Mouse (Mus musculus) liver, adult 2 months (tissue): ENCODE measurements at regions not wholly inside any gene's neighbourhood (a gene's known extent, or its start where the extent isn't known, plus 50 kb on each side); places are given as distances from the start of the nearest gene placed in this dataset.

ENCODE experiments used
- CTCF ChIP-seq: fragments of 200-500 bp; IDR thresholded peaks from 2 replicates; pipeline ENCODE4 v1.5.1; 2011; ENCODE audit warnings: low read depth, low read length, control low read depth
- POLR2A ChIP-seq: fragments of 200-500 bp; IDR thresholded peaks from 2 replicates; pipeline ENCODE4 v1.6.1; 2011; ENCODE audit warnings: low read length, control low read depth; ENCODE audit not compliant: insufficient read depth; ENCODE audit errors: extremely low read depth

DNA sequence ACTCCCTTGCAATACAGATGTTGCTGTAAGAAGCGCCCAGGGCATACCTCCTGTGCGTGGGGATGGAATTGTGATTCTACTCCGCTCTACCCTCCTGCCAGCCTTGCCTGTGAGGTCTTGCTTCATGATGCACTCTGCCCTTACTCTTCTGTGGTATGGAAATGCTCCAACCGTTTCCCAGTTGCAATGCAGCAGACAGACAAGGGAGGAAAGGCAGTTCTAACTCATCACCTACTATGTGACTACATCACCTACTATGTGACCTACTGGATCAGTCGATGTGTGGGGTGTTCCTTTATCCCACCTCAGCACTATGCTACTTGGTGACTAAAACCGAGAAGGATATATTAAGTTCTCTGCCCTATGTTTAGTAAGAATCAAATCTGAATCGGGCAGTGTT lies 269.1 kb downstream of the Tcf7l2 start:
- TF ChIP-seq CTCF (no peak), POLR2A (no peak)
